12 mouse cellular contexts compared by ENCODE assay signal in genomic region chr13:21267541-21267940, GRCm38 (mm10). TPM values are rescaled to one million over a fixed set of nuclear protein-coding genes. Genes with fewer than 3 reads are reported as not detected.
A peak's percentile ranks its signal among the peaks of the same experiment; 100 is the strongest.
DNase-seq lines count a peak whose midpoint lies in the region; ATAC-seq and TF ChIP-seq lines count a peak whose summit lies in the region.
"Had no signal": no experiment of that assay in that cellular context is flagged by ENCODE, and none has a peak within 500 bp of the region (broad histone marks: within the 10 kb centered on the region; RNA-seq: fewer than 3 reads in every experiment).

No protein-coding gene starts in this region.

- H3K4me3 ChIP-seq in kidney, postnatal 0 days (replicated peaks; ENCODE audit: low read depth, low read length): no peak overlapping the region
- no peak overlapping the region for H3K4me3 ChIP-seq in forebrain, embryonic 14.5 days (ENCODE audit: low read depth, low read length)
- H3K4me3 ChIP-seq in midbrain, embryonic 14.5 days (replicated peaks; ENCODE audit: low read depth, low read length): no peak overlapping the region

- peak overlapping the region; percentile 18; the same call in 1 of the 2 replicates for H3K4me2 ChIP-seq in kidney, postnatal 0 days (ENCODE audit: low read length)
- peak overlapping the region; percentile 16; the same call in 1 of the 2 replicates for H3K4me2 ChIP-seq in forebrain, embryonic 14.5 days (ENCODE audit: low read length)
- H3K4me2 ChIP-seq in midbrain, embryonic 14.5 days (ENCODE audit: low read length): peak overlapping the region; percentile 11; the same call in 1 of the 2 replicates

- H3K9me3 ChIP-seq in kidney, postnatal 0 days (replicated peaks; ENCODE audit: low read length): no peaks in the 10 kb centered on the region
- no peaks in the 10 kb centered on the region for H3K9me3 ChIP-seq in forebrain, embryonic 14.5 days (replicated peaks; ENCODE audit: control insufficient read depth, low read length)
- no peaks in the 10 kb centered on the region for H3K9me3 ChIP-seq in midbrain, embryonic 14.5 days (ENCODE audit: control insufficient read depth, low read length)

- H3K9ac ChIP-seq in kidney, postnatal 0 days (ENCODE audit: low read depth, low read length): no peak overlapping the region
- H3K9ac ChIP-seq in forebrain, embryonic 14.5 days (ENCODE audit: low read length): no peak overlapping the region
- H3K9ac ChIP-seq in midbrain, embryonic 14.5 days (replicated peaks; ENCODE audit: low read length): no peak overlapping the region

- H3K27ac ChIP-seq in kidney, postnatal 0 days: no peak overlapping the region
- H3K27ac ChIP-seq in forebrain, embryonic 14.5 days (ENCODE audit: low read depth, low read length): no peak overlapping the region
- H3K27ac ChIP-seq in midbrain, embryonic 14.5 days (replicated peaks; ENCODE audit: low read depth, low read length): no peak overlapping the region

- ATAC-seq in kidney, postnatal 0 days (replicated peaks; ENCODE audit: low FRiP score, low read depth): no peak
- no peak for ATAC-seq in forebrain, embryonic 14.5 days
- ATAC-seq in midbrain, embryonic 14.5 days (ENCODE audit: low FRiP score, low TSS enrichment): no peak

- TF ChIP-seq CTCF in kidney, postnatal 0 days (IDR thresholded peaks at IDR 0.05; ENCODE audit: low read depth): no peak

- DNase-seq in kidney, postnatal 0 days (ENCODE audit: low spot score): no peak
- DNase-seq in kidney, postnatal 10 days: no peak
- DNase-seq in embryo, embryonic 10 days (ENCODE audit: low spot score): peak; percentile 73
- DNase-seq in forebrain, embryonic 14.5 days (ENCODE audit: low spot score): no peak
- no peak for DNase-seq in midbrain, embryonic 14.5 days
- no peak for DNase-seq in gastrocnemius, postnatal 10 days
- DNase-seq in frontal cortex, postnatal 25 days (ENCODE audit: low spot score in 2 of 2): no peak
- DNase-seq in adrenal gland, adult (ENCODE audit: inconsistent age in 2 of 2, low spot score in 1 of 2): no peak
- DNase-seq: kidney, adult 11 months; thymus, postnatal 36 days had no signal

- 36% methylated on average over 4 of the region's 4 CpGs for WGBS in kidney, postnatal 0 days
- WGBS in forebrain, embryonic 14.5 days: 8% methylated on average over 4 of the region's 4 CpGs
- 15% methylated on average over 4 of the region's 4 CpGs for WGBS in midbrain, embryonic 14.5 days

- no peaks in the 10 kb centered on the region for H3K36me3 ChIP-seq in kidney, postnatal 0 days (ENCODE audit: insufficient read depth, low read length)
- no peaks in the 10 kb centered on the region for H3K36me3 ChIP-seq in forebrain, embryonic 14.5 days (ENCODE audit: control insufficient read depth, insufficient read depth, low read length)
- no peaks in the 10 kb centered on the region for H3K36me3 ChIP-seq in midbrain, embryonic 14.5 days (ENCODE audit: control insufficient read depth, insufficient read depth, low read length)

- no peaks in the 10 kb centered on the region for H3K4me1 ChIP-seq in kidney, postnatal 0 days (replicated peaks; ENCODE audit: insufficient read depth, low read length)
- no peaks in the 10 kb centered on the region for H3K4me1 ChIP-seq in forebrain, embryonic 14.5 days (ENCODE audit: control insufficient read depth, insufficient read depth, low read length)
- 0 out of 2 replicates have a peak, but pooled peaks cover 4% of the 10 kb centered on the region for H3K4me1 ChIP-seq in midbrain, embryonic 14.5 days (ENCODE audit: control insufficient read depth, insufficient read depth, low read length)

- H3K27me3 ChIP-seq in kidney, postnatal 0 days (ENCODE audit: insufficient read depth, low read length): no peaks in the 10 kb centered on the region
- no peaks in the 10 kb centered on the region for H3K27me3 ChIP-seq in forebrain, embryonic 14.5 days (replicated peaks; ENCODE audit: control insufficient read depth, insufficient read depth, low read length)
- H3K27me3 ChIP-seq in midbrain, embryonic 14.5 days (ENCODE audit: control insufficient read depth, insufficient read depth, low read length): 0 out of 2 replicates have a peak, but pooled peaks cover 4% of the 10 kb centered on the region

RNA-seq across cellular contexts. Expression of gene Gpx5, which starts 25.0 kb away (rescaled TPM):
- polyA plus RNA-seq in kidney, postnatal 0 days (2015; fragmentation: Nextera tagmentation; extraction: Ambion mirVana): not detected in 2 replicates
- not detected in 2 replicates for polyA plus RNA-seq in forebrain, embryonic 14.5 days (2014; fragmentation: Nextera tagmentation; extraction: Ambion mirVana)
- not detected in 2 replicates for polyA plus RNA-seq in midbrain, embryonic 14.5 days (2014; fragmentation: Nextera tagmentation; extraction: Ambion mirVana)
- not detected for total RNA-seq in gastrocnemius, postnatal 10 days (2021)
- total RNA-seq: left cerebral cortex, postnatal 36 days had no signal
- polyA plus RNA-seq: frontal cortex, adult 2 months had no signal

RNA-seq across cellular contexts. Expression of gene Gpx6, which starts 44.4 kb away (rescaled TPM):
- polyA plus RNA-seq in kidney, postnatal 0 days (2015; fragmentation: Nextera tagmentation; extraction: Ambion mirVana): 57.5 and 67.8 TPM in 2 replicates
- not detected in 2 replicates for polyA plus RNA-seq in forebrain, embryonic 14.5 days (2014; fragmentation: Nextera tagmentation; extraction: Ambion mirVana)
- not detected in 2 replicates for polyA plus RNA-seq in midbrain, embryonic 14.5 days (2014; fragmentation: Nextera tagmentation; extraction: Ambion mirVana)
- total RNA-seq in gastrocnemius, postnatal 10 days (2021): not detected
- total RNA-seq: left cerebral cortex, postnatal 36 days had no signal

Comparison
In these comparisons a context has a peak if more than half of its experiments do, and no peak if none do; other contexts are left out.
1. RNA of gene Gpx6, which starts 44.4 kb away (polyA plus RNA-seq): 57.5 to 67.8 TPM in kidney, postnatal 0 days; not detected in midbrain, embryonic 14.5 days and not detected in forebrain, embryonic 14.5 days; every median in the first group is over 10 times any median in the second.
2. Peak in every context shown above with its lines, with median percentiles within 50 percentile points of each other: H3K4me2 ChIP-seq.